Mouse (Mus musculus): ENCODE measurements around the gene Galnt14.

DNA sequence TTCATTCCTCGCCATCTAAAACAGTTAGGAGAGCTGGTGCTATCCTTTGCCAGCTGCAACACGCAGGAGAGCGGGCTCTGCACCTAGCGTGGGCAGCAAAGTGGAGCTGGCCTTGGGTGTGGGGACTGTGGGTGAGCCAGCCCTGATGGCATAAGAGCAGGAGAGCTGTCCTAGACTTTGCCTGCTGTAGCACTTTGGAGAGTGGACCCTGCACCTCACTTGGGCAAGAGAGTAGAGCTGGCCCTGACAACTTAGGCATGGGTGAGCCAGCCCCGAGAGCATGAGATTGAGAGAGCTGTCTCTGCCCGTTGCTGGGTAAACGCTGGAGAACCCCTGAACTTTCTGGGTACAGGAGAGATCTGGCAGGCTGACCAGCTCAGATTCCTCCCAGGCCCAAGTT, 68.6 kb downstream of the Galnt14 start:
- TF ChIP-seq CTCF (IDR thresholded peaks at IDR 0.05; ENCODE audit: low read depth) (no peak), EP300 (IDR thresholded peaks at IDR 0.05; ENCODE audit: low read depth) (no peak)

Measured in liver, embryonic 14.5 days (tissue).